In the genomic region with DNA sequence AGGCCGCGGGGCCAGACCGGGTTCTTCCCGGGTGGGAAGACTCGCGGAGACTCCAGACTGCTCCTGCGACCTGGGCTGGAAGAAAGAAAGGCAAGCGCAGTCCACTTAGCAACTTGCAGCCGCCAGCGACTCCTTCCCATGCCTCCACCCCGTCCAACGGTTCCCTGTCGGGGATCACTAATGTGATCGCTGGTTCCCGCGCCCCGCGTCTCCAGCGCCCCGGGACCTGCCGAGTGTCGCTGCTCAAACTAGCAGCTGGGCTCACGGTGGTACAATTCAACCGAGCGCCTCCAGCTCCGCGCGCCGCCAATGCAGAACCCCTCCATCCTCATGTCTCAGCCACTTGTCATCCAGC, we compare ENCODE assay signal across 9 mouse cellular contexts. TPM values are rescaled to one million over a fixed set of nuclear protein-coding genes. Genes with fewer than 3 reads are reported as not detected.
DNase-seq lines count a peak whose midpoint lies in the region; ATAC-seq lines count a peak whose summit lies in the region.
"Had no signal": no experiment of that assay in that cellular context is flagged by ENCODE, and none has a peak within 500 bp of the region (broad histone marks: within the 10 kb centered on the region; RNA-seq: fewer than 3 reads in every experiment).

No protein-coding gene starts in this region.

- peaks cover 97% of the 10 kb centered on the region for H3K27me3 ChIP-seq in heart, embryonic 11.5 days (ENCODE audit: control insufficient read depth, insufficient read depth, low read length)
- peaks cover 97% of the 10 kb centered on the region for H3K27me3 ChIP-seq in hindbrain, embryonic 13.5 days
- peaks cover 94% of the 10 kb centered on the region for H3K27me3 ChIP-seq in midbrain, embryonic 14.5 days (ENCODE audit: control insufficient read depth, insufficient read depth, low read length)

- WGBS in heart, embryonic 11.5 days (ENCODE audit: insufficient replicate concordance) = under 1% methylated on average over 29 of the region's 29 CpGs
- under 1% methylated on average over 29 of the region's 29 CpGs for WGBS in hindbrain, embryonic 13.5 days
- under 1% methylated on average over 29 of the region's 29 CpGs for WGBS in midbrain, embryonic 14.5 days

- H3K4me3 ChIP-seq in heart, embryonic 11.5 days (ENCODE audit: low read depth, low read length) = peak overlapping the region; percentile 26
- H3K4me3 ChIP-seq in hindbrain, embryonic 13.5 days = peak overlapping the region; percentile 17
- peak overlapping the region; percentile 14; the same call in 1 of the 2 replicates for H3K4me3 ChIP-seq in midbrain, embryonic 14.5 days (replicated peaks; ENCODE audit: low read depth, low read length)

- peaks cover 6% of the 10 kb centered on the region; the same call in 1 of the 2 replicates for H3K4me1 ChIP-seq in heart, embryonic 11.5 days (ENCODE audit: control insufficient read depth, insufficient read depth, low read length)
- peaks cover 11% of the 10 kb centered on the region for H3K4me1 ChIP-seq in hindbrain, embryonic 13.5 days (replicated peaks)
- 0 out of 2 replicates have a peak, but pooled peaks cover 4% of the 10 kb centered on the region for H3K4me1 ChIP-seq in midbrain, embryonic 14.5 days (ENCODE audit: control insufficient read depth, insufficient read depth, low read length)

- no peaks in the 10 kb centered on the region for H3K9me3 ChIP-seq in heart, embryonic 11.5 days (replicated peaks; ENCODE audit: control insufficient read depth, low read length)
- no peaks in the 10 kb centered on the region for H3K9me3 ChIP-seq in hindbrain, embryonic 13.5 days
- no peaks in the 10 kb centered on the region for H3K9me3 ChIP-seq in midbrain, embryonic 14.5 days (ENCODE audit: control insufficient read depth, low read length)

- peak overlapping the region; percentile 57 for H3K4me2 ChIP-seq in heart, embryonic 11.5 days
- H3K4me2 ChIP-seq in hindbrain, embryonic 13.5 days = peak overlapping the region; percentile 26; the same call in 1 of the 2 replicates
- 0 out of 2 replicates have a peak overlapping the region, but pooled peaks have one; percentile 10 for H3K4me2 ChIP-seq in midbrain, embryonic 14.5 days (ENCODE audit: low read length)

- no peak overlapping the region for H3K9ac ChIP-seq in heart, embryonic 11.5 days (ENCODE audit: low read depth, low read length)
- no peak overlapping the region for H3K9ac ChIP-seq in hindbrain, embryonic 13.5 days
- no peak overlapping the region for H3K9ac ChIP-seq in midbrain, embryonic 14.5 days (replicated peaks; ENCODE audit: low read length)

- DNase-seq in heart, adult 18-20 months = no peak
- DNase-seq in R1 (ENCODE audit: low read depth, low spot score) = peak; percentile 46
- peak; percentile 57 for DNase-seq in midbrain, embryonic 14.5 days
- no peak for DNase-seq in yolk sac, embryonic 10.5 days (ENCODE audit: low spot score)
- DNase-seq in gastrocnemius, adult 8-10 months (ENCODE audit: low spot score in 2 of 2) = no peak
- no peak for DNase-seq in ovary, postnatal 14 days (ENCODE audit: low spot score)
- DNase-seq: heart, adult 11 months had no signal

- no peak for ATAC-seq in heart, embryonic 11.5 days (replicated peaks; ENCODE audit: insufficient number of reproducible peaks, low FRiP score, low TSS enrichment)
- peak; percentile 45; the same call in 1 of the 2 replicates for ATAC-seq in hindbrain, embryonic 13.5 days (ENCODE audit: low FRiP score)
- ATAC-seq in midbrain, embryonic 14.5 days (ENCODE audit: low FRiP score, low TSS enrichment) = no peak

- no peaks in the 10 kb centered on the region for H3K36me3 ChIP-seq in heart, embryonic 11.5 days (ENCODE audit: control insufficient read depth, insufficient read depth, low read length)
- H3K36me3 ChIP-seq in hindbrain, embryonic 13.5 days = no peaks in the 10 kb centered on the region
- no peaks in the 10 kb centered on the region for H3K36me3 ChIP-seq in midbrain, embryonic 14.5 days (ENCODE audit: control insufficient read depth, insufficient read depth, low read length)

- no peak overlapping the region for H3K27ac ChIP-seq in heart, embryonic 11.5 days (ENCODE audit: low read depth, low read length)
- H3K27ac ChIP-seq in hindbrain, embryonic 13.5 days = no peak overlapping the region
- H3K27ac ChIP-seq in midbrain, embryonic 14.5 days (replicated peaks; ENCODE audit: low read depth, low read length) = no peak overlapping the region

RNA-seq across cellular contexts. Expression of a gene that starts 3.9 kb away (rescaled TPM):
- polyA plus RNA-seq in heart, embryonic 11.5 days (2014; fragmentation: Nextera tagmentation; extraction: Ambion mirVana) = not detected in 2 replicates
- total RNA-seq in heart, adult 18-20 months (2021) = not detected
- polyA plus RNA-seq in hindbrain, embryonic 13.5 days (2015; fragmentation: Nextera tagmentation; extraction: Ambion mirVana) = not detected in 2 replicates
- polyA plus RNA-seq in midbrain, embryonic 14.5 days (2014; fragmentation: Nextera tagmentation; extraction: Ambion mirVana) = 0.09 TPM in 1 of 2 replicates, not detected in the other
- not detected for total RNA-seq in gastrocnemius, adult 8-10 months (2022)

Comparison
In these comparisons a context has a peak if more than half of its experiments do, and no peak if none do; other contexts are left out.
1. DNase-seq: peak in R1 (single experiment) and midbrain, embryonic 14.5 days (single experiment); none in heart, adult 18-20 months (0 of 2), yolk sac, embryonic 10.5 days (single experiment), gastrocnemius, adult 8-10 months (0 of 2) and ovary, postnatal 14 days (single experiment).
2. Peak in every context shown above with its lines, with median percentiles within 50 percentile points of each other: H3K4me2 ChIP-seq and H3K4me3 ChIP-seq.